Mouse (Mus musculus) cerebellum, adult 8-10 months (tissue): ENCODE data around the gene Myo19.

Experiments used
- DNase-seq: peaks from one replicate; pipeline ENCODE4 v3.0.0; 2022

The Myo19 gene

DNA sequence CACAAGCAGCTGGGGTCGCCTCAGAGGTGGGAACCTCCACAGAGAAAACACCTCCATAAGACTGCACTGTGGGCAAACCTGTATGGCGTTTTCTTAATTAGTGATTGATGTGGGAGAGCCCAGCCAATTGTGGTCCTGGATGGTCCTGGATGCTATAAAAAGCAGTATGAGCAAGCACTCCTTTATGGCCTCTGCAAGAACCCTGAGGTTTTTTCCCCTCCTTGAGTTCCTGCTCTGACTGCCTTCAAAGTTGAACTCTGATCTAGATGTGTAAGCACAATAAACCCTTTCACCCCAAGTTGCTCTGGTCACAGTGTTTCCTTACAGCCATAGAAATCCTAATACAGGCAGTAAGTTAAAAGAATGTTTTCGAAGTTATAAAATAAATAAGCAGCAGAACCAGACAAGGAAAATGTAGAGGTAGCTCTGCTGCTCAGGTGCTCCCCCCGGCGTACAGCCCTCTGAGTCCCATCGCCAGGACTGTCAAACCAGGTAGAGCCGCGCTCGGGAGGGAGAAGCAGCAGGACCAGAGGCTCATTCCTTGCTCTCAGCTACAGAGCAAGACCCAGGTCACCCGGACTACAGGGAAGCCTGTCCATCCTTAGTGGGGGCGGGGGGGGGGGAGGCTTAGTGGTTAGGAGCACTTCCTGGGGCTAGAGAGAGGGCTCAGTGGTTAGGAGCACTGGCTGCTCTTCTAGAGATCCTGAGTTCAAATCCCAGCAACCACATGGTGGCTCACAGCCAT lies 7.0 kb downstream of the Myo19 start:
- DNase-seq, result no peak

GRCm38 (mm10) chr11:84888025-84888424 lies 8.1 kb downstream of the Myo19 start:
- no peak for DNase-seq

GRCm38 (mm10) chr11:84889492-84889891 lies 9.5 kb downstream of the Myo19 start:
- no peak for DNase-seq

DNA sequence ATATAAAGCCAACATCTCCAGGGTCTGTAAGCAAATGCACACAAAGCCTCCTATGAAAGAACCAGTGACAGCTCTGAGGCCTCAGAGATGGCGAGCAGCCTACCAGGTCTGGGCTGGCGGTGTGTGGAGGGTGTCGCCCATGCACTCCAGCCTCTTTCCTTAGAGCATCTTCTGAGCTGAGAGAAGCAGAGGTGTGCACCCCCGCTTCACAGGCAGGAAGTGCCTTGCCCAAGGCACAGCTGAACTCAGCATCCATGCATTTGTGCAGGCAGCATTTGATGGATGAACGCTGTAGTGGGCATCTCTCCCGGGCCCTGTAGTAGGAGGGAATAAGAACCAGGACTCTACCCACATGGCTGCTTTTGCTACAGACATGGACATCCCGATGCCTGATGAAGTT lies 11.8 kb downstream of the Myo19 start:
- no peak for DNase-seq

GRCm38 (mm10) chr11:84893113-84893512 lies 13.2 kb downstream of the Myo19 start:
- DNase-seq, result no peak

DNA sequence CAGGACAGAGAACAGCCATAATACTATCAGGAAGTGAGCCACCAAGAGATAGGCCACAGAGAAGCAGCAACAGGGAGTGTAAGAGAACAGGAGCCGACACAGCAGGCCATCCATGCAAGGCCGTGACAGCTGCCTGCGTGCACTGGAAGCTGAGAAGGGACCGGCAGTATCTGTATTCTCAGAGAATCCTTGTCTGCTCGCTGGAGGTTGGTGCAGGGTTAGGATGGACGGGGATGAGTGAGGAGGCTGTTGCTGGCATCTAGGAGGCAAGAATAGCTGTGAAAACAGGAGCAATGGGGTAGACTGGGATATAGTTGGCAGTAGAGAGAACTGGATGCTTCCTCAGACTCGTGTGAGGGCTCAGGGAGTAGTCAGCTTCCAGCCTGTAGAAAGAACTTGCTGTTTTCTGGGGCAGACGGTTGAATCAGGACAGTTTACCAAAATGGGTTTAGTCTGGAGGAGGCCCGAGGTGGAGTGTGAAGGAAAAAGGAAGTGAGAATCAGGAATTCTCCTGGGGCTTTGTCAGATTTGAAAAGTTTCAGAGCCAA lies 24.7 kb downstream of the Myo19 start:
- no peak for DNase-seq

GRCm38 (mm10) chr11:84907081-84907480 lies 27.1 kb downstream of the Myo19 start:
- DNase-seq, result no peak

- no peak for DNase-seq
Measured at GRCm38 (mm10) chr11:84908480-84908879, 28.5 kb downstream of the Myo19 start.

DNA sequence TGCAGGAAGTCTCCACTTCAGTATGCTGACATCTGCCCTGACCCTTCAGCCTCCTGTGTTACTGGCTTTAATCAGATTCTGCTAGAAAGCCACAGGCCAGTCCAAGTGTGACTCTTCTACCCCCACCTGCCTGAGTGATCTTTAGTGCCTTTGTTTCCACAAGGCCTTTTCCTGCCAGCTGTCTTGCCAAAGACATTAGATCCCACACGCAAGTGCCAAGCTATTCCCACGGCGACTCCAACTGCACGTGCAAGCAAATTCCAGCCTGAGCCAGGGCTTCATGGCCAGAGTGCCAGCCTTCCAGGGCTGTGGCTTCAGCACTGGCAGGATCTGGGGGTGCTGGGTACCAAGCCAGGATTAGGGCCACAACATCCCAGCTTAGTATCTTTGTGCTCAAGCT lies 30.5 kb downstream of the Myo19 start:
- no peak for DNase-seq

- DNase-seq, result no peak
Measured at GRCm38 (mm10) chr11:84914673-84915072, 34.7 kb downstream of the Myo19 start.

DNA sequence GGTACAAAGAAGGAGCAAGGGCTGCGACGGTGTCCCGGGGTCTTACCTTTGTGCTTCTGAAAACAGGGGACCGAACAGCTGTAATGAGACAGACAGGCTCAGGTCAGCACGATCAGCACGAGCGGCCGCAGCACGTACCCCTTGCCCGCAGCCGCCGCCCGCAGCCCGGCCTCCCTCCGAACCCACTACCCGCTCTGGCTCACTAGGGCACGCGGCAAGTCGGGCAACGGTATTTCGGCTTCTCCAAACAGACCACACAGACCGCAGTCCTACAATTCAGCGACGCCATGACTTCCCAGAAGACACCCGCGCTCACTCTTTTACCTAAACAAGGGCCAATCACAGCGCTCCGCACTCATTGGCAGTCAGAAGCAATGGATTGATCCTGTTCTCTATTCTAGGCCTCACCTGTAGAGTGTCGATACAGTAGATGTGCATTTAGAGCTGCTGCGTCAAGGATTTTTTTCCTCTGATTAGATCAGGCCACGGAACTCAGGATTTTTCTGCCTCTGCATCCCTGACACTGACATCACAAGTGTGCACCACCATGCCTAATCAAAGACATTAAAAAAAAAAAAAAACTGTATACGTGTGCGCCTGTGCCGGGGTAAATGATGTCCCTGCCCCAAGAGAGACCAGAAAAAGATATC lies 36.2 kb downstream of the Myo19 start, which contains the start of gene Znhit3:
Gene Znhit3, minus strand, starts transcription at position 314 of the 650 bp plus-strand sequence.
- peak; percentile 86 for DNase-seq

DNA sequence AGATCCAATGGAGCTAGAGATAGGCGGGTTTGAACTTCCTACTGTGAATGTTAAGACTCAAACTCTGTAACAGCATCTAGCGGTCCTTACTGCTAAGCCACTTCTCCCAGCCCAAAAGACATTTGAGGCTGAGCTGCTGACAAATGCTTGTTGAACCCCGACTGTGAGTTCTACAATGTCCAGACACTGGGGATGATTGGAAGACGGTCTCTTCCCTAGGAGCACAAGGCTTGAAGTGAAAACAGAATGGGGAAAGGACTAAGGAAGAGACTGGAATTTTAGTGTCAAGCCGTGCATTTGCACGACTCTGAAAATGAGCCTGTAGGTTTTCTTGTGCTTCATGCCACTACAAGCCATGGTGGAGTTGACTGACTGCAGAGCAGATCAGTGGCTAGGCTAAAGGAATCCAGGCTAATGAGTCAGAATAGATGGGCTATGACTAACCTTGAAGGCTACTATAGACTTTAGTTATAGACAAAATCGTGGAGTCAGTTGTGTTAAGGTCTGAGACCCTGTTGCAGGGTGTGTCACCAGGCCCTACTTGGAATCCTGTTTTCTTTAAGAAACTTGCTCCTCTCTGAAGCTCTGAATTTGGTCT lies 36.9 kb downstream of the Myo19 start:
- DNase-seq, result no peak

DNA sequence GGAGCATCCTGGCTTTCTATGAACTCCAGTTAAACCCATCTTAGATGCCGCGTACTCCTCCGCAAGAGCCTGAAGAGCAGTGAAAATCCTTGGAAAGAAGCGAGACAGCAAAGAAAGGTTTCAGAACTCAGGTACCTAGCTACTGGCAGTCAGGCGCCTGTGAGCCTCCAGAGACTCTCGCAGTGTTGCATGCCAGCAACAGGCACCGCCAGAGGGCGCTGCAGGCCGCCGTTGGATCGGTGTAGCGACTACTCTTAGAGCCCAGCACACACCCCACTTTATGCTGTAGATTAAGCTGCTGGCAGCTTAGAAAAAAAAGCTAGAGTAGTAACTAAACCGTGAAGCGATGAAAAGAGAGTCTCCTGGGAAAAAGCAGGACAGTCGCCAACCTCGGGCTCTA lies 38.5 kb downstream of the Myo19 start:
- DNase-seq, result peak; percentile 95

DNA sequence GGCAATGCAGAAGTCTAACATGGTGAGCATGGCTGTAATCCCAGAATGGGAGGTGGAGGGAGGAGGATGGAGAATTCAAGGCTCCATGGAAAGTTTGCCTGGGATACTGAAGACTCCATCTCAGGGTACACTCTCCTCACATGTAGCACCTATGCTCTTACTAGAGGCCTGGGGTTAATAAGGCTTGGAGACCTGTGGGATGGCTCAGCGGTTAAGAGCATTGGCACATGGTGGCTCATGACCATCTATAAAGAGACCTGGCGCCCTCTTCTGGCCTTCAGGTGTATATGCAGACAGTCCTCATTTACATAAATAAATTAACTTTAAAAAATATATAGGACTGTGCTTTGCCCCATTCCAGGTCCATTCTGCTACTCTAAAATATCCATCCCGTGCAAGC lies 39.3 kb downstream of the Myo19 start:
- peak; percentile 33 for DNase-seq

DNA sequence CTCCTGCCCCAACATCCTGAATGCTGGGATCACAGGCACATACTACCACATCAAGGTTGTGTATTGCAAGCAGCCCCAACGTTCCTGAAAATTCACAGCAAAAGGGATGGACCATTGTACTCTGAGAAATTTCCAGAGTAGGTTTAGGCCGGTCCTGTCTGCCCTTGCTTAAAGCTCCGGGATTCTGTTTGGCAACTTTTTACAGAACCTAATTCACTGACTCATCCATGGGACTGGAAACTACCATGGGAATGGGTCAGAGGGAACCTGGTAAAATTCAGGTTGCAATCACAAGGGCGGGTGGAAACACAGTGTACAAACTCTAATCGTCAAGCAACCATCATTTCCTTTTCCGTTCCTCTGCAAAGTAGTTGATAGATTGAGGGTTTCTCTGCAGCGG lies 40.0 kb downstream of the Myo19 start:
- DNase-seq, result no peak

DNA sequence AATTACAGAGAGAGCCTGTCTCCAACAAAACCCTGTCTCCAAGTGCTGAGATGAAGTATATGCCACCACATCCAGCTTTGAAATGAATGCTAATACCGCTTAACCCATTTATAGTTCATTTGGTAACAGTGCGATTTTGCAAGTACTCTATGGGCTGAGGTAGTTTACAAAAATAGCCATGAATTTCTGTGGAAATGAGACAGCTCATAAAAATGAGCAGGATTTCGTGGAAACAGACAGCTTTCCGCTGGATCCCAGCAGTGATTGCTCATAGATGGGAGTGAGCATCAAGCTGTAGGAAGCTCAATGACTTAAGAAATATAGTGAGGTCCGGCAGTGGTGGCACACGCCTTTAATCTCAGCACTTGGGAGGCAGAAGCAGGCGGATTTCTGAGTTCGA lies 41.0 kb downstream of the Myo19 start:
- no peak for DNase-seq

- DNase-seq, result no peak
Measured at GRCm38 (mm10) chr11:84932261-84932660, 52.3 kb downstream of the Myo19 start.

DNA sequence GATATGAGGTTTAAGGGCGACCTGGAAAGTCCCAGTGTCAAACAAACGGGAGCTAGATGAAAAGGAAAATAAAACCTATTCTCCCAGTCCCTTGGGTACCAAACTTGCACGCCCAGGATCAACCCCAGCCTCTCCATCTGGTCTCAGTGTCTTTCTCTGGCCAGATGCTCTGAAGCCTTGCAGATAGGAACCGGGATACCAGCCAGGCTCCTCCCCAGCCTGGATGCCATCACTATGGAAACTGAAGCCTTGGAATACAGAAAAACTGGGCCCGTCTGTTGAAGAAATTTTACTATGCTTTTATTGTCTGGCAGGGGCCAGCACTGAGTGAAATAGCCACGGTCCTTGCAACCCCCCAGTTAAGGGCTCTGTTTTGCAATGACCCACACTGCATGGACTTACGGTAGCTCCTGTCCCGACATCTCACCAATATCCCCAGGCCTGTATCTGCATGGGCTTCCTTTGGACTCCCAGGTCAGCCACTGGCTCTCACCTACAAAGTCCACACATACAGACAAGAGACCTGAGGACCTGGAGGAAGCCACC lies 59.6 kb downstream of the Myo19 start:
- no peak for DNase-seq

- no peak for DNase-seq
Measured at GRCm38 (mm10) chr11:84940140-84940539, 60.2 kb downstream of the Myo19 start.

DNA sequence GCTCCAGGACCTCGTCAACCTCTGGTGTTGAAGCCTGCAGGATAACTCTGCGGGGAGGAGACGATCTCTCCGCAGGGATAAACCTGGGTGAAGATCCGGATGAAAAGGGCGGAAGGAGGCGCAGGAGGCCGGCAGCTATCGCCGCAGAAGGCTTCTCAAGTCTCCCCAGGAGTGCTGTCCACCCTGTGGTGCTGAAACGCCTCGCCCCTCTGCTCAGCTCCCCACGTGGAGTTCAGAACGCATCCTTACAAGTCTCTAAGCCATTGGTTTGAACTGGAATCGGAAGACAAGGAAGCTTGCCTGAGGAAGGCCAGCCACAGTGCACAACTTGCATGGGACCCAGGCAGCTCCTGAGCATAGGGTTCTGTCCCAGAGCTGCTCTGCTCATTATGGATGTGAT lies 64.0 kb downstream of the Myo19 start:
- no peak for DNase-seq

DNA sequence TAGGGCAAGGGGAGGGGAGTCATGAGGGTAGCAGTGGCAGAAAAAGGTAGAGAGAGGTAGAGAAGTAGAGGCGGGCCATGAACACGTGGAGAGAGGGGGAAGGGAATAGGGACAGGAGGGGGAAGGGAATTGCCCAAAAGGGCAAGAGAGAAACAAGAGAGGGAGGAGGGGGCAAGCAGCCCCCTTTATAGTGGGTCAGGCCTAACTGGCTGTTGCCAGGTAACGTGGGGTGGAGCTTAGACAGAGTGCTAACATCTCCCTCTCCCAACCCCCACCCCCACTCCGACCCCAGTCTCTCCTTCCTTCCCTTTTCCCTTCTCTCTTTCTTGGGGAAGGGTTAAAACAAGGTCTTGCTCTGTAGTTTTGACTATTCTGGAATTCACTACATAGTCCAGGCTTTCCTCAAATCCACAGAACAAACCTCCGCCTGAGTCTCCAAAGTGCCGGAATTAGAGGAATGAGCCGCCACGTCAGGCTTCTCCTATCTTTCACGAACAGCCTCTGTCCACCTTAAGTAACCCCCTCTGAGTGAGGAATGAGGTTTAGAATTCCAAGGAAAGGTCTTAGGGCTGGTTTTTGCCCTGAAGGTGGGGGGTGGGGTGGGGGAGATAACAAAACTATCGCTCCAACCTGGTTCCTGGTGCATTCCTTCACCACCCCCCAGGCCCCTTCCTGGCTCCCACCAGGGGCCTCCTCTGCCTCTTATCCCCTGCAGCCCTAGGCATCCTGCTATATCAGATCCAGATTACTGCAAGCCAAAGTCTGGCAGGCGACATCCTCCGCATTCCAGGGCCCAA lies 64.9 kb downstream of the Myo19 start:
- DNase-seq, result no peak

- DNase-seq, result no peak
Measured at GRCm38 (mm10) chr11:84945841-84946240, 65.9 kb downstream of the Myo19 start.

- no peak for DNase-seq
Measured at GRCm38 (mm10) chr11:84947206-84947605, 67.3 kb downstream of the Myo19 start.
